Mouse (Mus musculus): Measurements from ENCODE around the gene Dhx15. TPM values are rescaled to one million over a fixed set of nuclear protein-coding genes. Genes with fewer than 3 reads are reported as not detected.
"Not testable (repeated sequence)": the region's sequence is repeated elsewhere in the genome, so short reads cannot be mapped to it uniquely, and the experiment has no call there.

Dhx15 gene
- total RNA-seq (2021), result 10 to 100 TPM; 86.2 to 89.6 TPM

DNA sequence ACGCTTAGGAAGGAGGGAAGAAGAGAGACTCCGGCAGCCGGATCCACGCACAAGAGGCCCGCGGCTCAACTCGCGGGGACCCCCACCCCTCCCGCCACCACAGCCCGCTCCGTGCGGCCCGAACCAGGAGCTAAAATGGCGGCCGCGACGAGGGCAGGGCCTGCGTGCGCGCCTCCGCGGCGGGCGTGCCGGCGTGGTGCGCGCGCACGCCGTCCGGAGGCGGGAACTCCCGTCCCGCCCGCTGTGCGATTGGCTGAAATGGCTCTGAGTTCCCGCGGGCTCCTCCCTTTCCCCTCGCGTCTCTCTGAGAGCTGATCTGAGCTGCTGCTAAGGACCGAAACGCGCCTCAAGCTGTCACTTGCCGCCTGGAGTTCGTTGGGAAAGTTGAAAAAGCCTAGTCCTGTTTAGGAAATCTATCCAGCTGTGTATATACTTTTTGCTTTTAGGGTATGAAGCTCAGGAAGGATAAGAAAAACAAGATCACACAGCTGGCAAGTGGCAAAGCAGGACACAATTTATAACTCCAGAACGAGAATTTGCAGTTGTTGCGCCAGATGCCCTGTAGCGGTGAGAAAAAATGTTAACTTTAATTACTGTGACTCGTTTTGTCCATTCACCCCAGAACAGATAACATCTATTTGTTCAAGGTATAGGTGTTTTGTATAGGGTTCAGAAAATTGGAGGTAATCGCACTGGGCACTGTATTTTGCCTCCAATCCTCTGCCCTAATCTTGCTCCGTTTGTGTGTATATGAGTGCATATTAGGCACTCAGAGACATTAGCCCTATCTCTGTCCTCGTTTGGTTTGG, at the start of gene Dhx15:
Gene Dhx15 (minus strand): TSS at position 144 of the 809 bp plus-strand sequence.
- intact Hi-C loops (cut with DNase I), result no loop called here
- peak; percentile 93 to 96 for DNase-seq (ENCODE audit: low spot score in 2 of 2)

DNA sequence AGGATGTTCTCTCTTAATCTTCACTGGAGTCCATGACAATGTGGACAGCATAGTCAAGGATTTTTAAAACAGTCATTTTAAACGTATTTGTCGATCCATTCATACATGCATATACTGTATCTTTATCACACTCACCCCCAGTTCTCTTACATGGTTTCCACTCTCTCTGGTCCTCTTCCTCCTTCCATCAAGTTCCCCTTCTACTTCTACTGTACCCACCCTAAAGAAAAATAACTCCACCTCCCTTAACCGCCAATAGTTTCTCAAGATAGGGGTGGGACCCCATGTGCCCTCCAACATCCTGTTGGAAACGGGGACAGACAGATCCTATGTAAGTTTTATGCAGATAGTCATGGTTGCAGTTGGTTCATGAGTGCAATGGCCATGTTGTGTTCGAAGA, 48.6 kb upstream of the Dhx15 start:
- no peak for DNase-seq (ENCODE audit: low spot score in 2 of 2)
- intact Hi-C loops (cut with DNase I), result no loop called here

DNA sequence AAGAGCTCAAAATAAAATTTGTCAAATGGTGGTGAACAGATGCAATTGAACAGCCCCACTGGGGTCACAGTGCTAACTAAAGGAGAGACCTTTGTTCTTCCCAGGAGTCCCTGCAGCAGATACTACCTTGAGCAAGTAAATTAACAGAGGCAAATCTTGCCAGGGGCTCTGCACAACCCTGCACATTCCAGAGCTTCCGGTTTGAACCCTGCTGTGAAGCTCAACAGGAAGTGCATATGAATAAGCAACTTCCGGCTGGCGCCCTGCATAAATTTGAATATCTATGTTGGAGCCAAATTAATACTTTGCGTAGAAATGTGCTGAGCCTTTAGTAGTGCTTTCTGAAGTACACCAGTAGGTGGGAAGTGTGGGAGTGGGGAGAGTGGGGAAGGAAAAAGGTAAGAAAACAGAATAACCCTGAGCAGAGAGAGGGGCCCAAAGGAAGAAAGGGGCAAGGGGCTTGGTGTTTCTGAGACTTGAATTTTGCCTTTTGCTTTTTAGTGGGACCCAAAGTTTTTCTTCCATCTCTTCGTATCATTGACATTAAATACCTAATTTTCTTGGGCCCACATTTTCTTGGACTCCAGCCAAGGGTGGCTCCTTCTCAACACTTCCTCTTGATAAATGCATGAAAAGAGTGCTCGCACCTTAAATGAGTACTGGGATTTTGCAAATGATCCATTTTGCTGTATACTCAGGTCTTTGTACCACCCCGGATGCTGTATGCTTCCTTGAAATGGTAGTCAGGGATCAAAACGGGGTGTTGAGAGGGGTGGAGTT, 47.8 kb upstream of the Dhx15 start:
- intact Hi-C loops (cut with DNase I), result no loop called here
- no peak for DNase-seq (ENCODE audit: low spot score in 2 of 2)

DNA sequence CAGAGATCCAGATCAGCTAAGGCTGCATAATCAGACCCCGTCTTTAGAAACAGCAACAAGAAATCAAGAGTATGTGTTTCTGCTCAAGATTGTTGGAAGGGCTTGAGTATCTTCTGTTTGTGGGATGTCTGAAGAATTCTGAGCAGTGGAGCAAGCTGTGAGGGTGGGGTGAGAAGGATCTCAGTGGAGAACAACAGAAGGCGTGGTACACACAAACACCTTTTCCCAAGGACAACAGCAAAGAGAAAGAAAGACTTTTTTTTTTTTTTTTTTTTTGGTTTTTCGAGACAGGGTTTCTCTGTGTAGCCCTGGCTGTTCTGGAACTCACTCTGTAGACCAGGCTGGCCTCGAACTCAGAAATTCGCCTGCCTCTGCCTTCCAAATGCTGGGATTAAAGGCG, 46.3 kb upstream of the Dhx15 start:
- intact Hi-C loops (cut with DNase I); DNase-seq (ENCODE audit: low spot score in 2 of 2): not testable (repeated sequence)

DNA sequence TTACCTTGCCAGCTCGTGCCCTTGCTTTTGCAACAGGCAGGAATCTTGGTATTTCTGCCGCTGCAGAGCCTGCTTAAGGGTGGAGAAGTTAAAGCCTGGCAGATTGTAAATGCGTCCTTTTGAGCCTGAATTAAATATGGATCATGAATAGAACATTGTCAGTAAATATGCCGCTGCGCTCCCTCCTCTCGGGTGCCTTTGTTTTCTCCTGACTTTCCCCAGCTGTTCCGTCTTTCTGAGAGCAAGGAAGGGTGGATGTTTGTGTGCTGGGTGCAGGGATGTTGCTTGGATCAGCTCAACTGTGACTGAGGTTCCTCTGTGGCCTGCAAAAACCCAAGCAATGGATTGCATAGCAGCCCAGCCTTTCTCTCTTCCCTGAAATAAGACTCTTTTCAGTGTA, 44.3 kb upstream of the Dhx15 start:
- intact Hi-C loops (cut with DNase I), result no loop called here
- no peak for DNase-seq (ENCODE audit: low spot score in 2 of 2)

DNA sequence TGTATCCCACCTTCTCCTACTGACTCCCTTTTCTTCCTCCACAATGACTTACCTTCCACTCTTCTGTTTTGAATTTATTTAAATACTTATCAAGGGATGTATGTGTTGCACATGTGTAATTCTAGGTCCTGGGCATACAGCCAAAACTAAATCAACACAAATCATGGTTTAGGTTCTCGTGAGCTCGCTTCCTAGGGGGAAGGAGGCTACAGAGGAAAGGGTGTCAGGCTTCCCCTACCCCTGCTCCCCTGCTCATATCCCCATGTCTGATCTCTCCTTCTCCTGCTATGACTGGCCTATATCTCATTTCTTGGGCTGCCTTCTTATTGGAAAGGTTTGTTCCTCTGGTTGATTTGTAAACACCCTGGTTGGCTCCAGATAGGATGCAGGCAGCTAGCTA, 43.6 kb upstream of the Dhx15 start:
- intact Hi-C loops (cut with DNase I), result no loop called here
- DNase-seq (ENCODE audit: low spot score in 2 of 2), result no peak

DNA sequence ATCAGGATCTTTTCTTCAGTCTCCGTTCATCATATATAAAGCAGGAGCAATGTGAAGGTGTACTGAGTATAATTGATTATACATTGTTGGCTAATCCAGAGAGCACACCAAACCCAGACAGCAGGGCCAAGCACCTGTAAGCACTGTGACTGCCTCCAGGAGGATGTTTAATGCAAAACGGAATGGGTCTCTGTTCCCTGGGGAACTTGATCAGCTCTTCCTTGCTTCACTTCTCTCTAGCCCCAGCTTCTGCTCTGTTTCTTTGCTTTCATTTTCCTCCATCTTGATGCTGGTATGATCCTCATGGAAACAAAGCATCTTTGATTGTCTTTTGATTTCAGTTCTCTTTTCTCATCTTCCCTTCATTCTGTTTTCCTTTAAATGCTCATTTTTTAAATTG, 42.3 kb upstream of the Dhx15 start:
- intact Hi-C loops (cut with DNase I), result no loop called here
- DNase-seq (ENCODE audit: low spot score in 2 of 2), result no peak

DNA sequence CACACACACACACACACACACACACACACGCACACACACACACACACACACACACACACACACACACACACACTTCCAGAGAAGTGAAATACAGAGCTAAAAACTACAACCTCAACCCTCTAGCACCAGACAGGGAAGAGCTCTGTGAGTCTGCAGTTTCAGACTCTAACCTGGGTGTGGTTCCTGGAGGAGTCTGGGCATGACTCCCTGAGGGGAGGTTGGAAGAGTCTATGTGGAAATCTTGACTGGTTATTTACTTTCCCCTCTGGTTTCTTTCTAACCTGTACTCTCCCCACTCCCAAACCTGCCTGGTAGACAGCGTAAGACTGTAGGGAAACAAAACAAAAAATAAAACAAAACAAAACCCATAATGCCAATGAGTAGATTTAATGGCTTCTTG, 41.9 kb upstream of the Dhx15 start:
- intact Hi-C loops (cut with DNase I), result no loop called here

DNA sequence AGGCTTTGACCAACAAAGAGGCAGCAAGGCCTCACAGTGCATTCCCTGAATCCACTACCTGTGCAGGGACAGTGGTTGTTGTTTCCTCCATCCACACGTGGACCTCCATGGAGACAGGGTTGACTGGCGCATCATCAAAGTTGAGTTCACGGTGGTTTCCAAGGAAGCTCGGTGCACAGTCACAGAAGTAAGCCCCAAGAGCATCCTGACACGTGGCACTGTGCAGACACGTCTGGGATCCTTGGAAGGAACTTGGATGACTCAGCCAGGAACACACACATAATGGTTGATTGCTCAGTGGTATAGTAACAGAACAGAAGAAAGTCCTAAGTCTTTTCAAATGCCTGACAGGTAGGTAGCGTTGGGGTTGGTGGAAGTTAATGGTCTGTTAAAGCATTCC, 40.2 kb upstream of the Dhx15 start:
- DNase-seq (ENCODE audit: low spot score in 2 of 2), result no peak
- intact Hi-C loops (cut with DNase I), result no loop called here

More for the DNA sequence above, 41.9 kb upstream of the Dhx15 start:
- no peak for DNase-seq (ENCODE audit: low spot score in 2 of 2)

DNA sequence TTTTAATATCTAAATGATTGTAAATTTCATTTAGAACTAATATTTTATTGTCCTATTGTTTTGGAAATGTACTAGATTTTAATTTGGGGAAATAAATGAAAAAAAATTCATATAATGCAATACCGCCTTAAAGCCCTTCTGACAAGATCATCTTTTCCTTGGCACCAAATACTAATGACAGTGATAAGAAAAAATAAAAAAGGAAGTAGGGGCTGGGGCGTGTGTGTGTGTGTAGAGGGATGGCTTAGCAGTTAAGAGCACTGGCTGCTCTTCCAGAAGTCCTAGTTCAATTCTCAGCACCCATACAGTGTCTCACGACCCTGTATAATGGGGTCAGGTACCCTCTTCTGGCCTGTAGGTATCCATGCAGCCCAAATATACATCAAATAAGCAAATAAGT, 36.4 kb upstream of the Dhx15 start:
- intact Hi-C loops (cut with DNase I), result no loop called here
- DNase-seq (ENCODE audit: low spot score in 2 of 2), result no peak

DNA sequence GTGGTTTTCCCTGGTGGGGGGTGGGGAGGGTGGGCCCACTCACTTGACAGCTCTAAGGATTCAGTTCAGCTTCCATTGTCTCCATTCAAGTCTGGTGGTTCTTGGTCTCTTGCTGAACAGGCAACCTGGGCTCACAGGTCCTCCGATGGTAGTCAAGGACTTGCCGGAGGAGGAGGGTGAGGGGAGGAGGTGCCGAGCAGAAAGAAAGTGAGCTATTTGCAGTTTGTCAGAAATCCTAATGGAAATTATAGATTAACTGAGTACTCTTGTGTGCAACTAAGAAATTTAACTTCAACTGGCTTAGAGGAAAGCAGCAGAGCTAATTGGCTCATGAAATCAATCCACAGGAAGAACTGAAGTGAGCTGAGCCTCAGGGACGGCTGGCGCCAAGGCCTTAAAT, 31.3 kb upstream of the Dhx15 start:
- no peak for DNase-seq (ENCODE audit: low spot score in 2 of 2)
- intact Hi-C loops (cut with DNase I), result no loop called here

DNA sequence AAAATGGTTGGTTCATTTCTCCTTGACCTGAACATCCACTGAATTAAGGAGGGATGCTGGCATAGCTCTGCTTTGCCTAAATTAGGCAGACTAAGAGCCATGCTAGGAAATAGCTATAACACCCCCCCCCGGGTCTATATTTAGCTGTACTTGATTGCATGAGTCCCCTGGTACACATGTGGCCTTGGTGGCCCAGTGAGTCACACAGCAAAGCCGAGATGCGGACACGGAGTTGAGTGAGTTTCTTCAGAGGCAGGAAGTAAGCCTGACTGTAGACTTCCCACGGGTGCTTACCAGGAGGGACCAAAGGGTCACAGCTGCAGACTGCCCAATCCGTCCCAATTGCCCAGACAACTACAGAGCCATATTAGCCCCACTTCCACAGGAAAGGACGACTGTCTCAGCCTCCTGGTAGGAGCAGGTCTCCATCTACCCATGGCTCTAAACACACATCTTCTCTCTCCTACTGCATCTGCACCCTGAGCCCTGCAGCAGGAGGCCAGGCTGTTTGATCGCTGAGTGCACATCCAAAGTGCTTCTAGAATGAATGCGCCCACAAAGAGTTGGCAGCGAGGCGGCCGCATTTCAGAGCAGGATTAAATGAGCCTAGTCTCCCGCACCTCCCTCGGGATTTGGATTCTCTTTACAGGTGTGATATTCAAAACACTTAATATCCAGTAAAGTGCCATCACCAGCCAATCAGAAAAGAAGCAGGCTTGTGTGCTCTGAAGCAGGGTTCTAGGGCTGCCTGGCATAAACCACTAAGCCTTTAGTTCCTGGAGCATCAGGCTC, 29.9 kb upstream of the Dhx15 start:
- peak in 1 of 2 experiments; percentile 49 for DNase-seq (ENCODE audit: low spot score in 2 of 2)
- intact Hi-C loops (cut with DNase I), result no loop called here

DNA sequence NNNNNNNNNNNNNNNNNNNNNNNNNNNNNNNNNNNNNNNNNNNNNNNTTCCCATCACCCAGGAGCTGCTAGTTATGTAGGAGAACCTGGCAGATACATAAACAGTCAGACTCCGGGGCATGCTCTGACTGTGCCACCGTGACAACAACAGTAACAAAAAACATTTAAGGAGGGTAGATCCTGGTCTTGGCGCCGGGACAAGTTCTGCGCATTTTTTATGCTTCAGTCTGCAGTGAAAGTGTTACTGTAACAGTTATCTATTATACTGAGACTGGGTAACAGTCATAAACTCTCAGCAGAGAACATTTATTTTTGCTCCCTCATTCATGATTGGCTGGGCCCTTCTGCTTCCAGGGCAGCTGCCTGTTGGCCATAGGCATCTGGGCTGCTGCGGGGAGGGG, 27.9 kb upstream of the Dhx15 start:
- intact Hi-C loops (cut with DNase I), result no loop called here
- no peak for DNase-seq (ENCODE audit: low spot score in 2 of 2)

DNA sequence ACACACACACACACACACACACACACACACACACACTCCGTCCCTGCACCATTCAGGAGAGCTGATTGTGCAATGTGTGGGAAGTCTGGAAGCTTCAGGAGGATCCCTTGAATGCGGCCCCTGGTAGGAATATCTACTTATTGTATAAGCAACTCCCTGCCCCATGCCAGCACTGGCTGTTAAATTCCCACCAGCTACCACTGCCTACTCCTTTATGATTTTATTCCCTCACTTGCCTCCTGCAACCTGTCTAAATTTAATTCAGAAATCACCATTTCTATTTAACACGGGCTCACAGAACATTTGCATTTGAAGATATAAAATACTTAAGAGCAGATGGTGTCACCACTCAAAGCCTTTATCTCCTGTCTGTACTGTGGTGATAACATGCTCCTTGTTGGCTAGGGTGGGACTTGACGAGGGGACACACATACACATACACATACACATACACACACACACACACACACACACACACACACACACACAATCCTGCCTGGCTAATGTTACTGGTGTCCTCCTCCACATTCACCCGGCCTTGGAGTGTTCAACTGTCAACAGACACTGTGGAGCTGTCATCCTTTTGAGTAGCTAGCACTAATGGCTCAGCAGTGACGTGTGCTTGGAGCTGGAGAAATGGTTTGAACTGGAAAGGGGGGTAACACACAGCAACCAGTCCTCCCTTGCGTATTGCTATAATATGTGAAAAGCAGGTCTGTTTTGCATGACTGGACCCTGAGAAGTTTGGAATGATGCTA, 23.0 kb upstream of the Dhx15 start:
- peak; percentile 21 to 77 for DNase-seq (ENCODE audit: low spot score in 2 of 2)
- intact Hi-C loops (cut with DNase I), result loop anchor here (1.0 kb wide), 2 partner anchors 50 to 175 kb away; no protein-coding TSS in a partner anchor

DNA sequence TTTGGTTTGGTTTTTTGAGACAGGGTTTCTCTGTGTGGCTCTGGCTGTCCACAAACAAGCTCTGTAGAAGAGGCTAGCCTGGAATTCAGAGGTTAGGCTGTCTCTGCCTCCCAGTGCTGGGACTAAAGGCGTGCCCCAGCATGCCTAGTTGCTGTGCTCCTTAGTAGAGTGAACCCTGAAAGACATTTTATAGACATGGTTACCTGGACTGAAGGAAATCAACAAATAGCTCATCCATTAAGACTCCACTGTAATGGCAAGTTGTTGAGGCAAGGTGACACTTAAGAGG, 810 bp upstream of the Dhx15 start:
- no peak for DNase-seq (ENCODE audit: low spot score in 2 of 2)
- intact Hi-C loops (cut with DNase I), result no loop called here

DNA sequence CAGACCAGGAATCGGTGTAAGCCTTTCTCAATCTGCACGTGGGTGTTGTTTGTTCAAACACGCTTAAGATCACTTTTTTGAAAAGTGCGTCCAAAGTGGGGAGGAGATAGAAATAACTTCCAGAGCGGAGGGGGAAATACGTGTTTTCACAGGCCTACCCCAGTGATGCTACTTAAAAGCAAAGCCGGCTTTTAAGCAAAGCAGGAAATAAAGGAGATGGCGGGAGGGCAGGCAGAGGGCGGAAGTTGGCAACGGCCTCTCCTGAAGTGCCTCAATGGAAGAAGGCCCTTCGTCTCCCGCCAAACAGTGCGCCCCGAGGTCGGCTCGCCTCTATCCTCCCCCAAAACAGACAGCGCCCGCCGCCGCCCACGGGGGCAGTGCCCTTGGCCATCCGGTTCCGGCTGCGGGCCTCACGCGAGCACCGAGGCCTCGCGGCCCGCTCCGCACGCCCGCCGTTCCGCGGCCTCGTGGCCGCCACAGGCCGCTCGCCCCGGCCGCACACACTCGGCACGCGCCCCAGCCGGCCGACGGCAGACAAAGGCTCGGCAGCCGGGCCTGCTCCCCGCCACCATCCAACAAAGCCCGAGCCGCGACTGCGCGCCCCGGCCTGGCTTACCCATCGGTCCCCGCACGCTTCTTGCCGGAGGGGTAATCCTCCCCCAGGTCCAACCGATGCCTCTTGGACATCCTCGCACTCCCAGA, 499 bp downstream of the Dhx15 start:
- DNase-seq (ENCODE audit: low spot score in 2 of 2), result peak in 1 of 2 experiments; percentile 35
- intact Hi-C loops (cut with DNase I), result no loop called here

DNA sequence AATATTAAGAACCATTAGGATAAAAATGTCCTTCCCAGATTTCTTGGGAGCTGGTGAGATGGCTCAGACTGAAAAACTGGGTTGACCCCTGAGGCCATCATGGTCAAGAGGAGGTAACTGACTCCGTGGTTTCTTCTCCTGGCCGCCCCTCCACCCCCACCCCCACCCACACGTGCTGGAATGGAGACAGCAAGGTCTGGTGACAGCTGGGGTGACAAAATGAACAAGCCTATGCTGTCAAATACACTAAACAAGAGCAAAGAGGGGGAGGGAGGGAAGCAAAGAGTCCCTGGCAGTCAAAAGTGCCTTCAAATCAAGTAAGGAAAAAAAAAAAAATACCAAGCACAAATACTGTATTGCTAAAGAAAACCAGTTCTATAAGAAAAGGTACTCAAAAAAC, 2.1 kb downstream of the Dhx15 start:
- DNase-seq (ENCODE audit: low spot score in 2 of 2), result no peak
- intact Hi-C loops (cut with DNase I), result no loop called here

DNA sequence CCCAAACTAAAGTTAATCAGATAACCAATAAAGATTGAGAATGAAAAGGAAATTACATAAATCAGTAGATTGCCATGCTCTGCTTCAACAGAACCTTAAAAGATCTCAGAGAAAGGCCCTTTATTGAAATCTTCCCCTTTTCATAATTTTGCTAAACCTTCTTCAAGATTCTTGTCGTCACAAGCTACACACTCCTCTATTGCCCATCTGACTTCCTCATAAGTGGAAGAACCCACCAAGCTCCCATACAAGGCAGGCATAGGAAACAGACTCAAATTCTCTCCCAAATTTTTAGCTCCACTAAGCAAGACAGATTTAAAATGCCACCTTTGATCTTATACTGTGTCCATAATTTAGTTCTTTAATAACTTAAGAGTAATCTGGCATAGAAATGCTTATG, 13.0 kb downstream of the Dhx15 start:
- DNase-seq (ENCODE audit: low spot score in 2 of 2), result no peak
- intact Hi-C loops (cut with DNase I), result no loop called here

DNA sequence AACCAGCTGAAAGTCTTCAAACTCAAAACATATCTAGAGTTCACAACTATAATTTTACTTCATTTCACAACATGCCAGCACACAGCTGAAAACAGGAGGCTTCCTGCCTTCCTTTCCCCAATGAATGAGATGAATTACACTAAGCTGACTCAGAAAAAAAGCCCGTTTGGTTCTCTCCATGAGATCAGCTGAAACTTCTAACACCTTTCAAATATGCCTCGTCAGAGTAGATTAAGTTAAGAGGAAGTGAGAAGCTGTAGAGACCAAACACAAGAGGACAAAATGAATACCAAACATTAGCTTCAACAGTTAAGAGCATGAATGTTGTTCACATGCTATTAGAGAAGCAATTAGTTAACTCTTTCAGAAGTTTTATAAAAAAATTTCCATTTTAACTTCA, 21.8 kb downstream of the Dhx15 start:
- no peak for DNase-seq (ENCODE audit: low spot score in 2 of 2)
- intact Hi-C loops (cut with DNase I), result loop anchor here (10.0 kb wide), 1 partner anchor 686 kb away; no protein-coding TSS in a partner anchor
